Mouse (Mus musculus) CH12.LX (cell line): ENCODE results near the gene Upp2. TPM values are rescaled to one million over a fixed set of nuclear protein-coding genes. Genes with fewer than 3 reads are reported as not detected.

Source experiments
- DNase-seq: peaks from one replicate; pipeline ENCODE4 v3.0.0-alpha.2; 2013; ENCODE audit errors: extremely low read depth
- H3K27ac ChIP-seq: 2 replicates; pipeline ENCODE4 v1.5.1; 2012; ENCODE audit warnings: low read depth, mild to moderate bottlenecking, control low read depth, moderate library complexity; ENCODE audit not compliant: insufficient read depth
- H3K27me3 ChIP-seq: replicated peaks from 2 replicates; pipeline ENCODE3; 2012; ENCODE audit warnings: inconsistent platforms
- H3K36me3 ChIP-seq, 2 experiments: replicated peaks in 1 of 2; 2 replicates each; pipeline versions ENCODE3 to v1.6.1; 2012; ENCODE audit warnings: inconsistent platforms in 1 of 2, low read length in 1 of 2, mild to moderate bottlenecking in 1 of 2, mixed read lengths in 1 of 2, moderate library complexity in 1 of 2; ENCODE audit not compliant: control insufficient read depth in 1 of 2, insufficient read depth in 1 of 2
- H3K4me1 ChIP-seq, 2 experiments: 2 replicates each; pipeline ENCODE4 v1.6.1; 2012; ENCODE audit warnings: inconsistent platforms in 1 of 2, moderate library complexity in 1 of 2; ENCODE audit not compliant: insufficient read depth in 2 of 2, control insufficient read depth in 1 of 2
- H3K4me2 ChIP-seq: 2 replicates; pipeline ENCODE4 v1.6.1; 2012; ENCODE audit warnings: low read depth, mild to moderate bottlenecking, control low read depth; ENCODE audit not compliant: poor library complexity, insufficient read depth, severe bottlenecking
- H3K4me3 ChIP-seq, 3 experiments: fragments of 150-350 bp in 1 of 3; sonication (generic) in 1 of 3; replicated peaks in 1 of 3; 2 replicates each; pipeline versions ENCODE3 to v1.5.1; 2011 to 2012; ENCODE audit warnings: low read depth in 2 of 3, low read length in 2 of 3, mild to moderate bottlenecking in 2 of 3, moderate library complexity in 2 of 3, control low read depth in 1 of 3, improper control_type of control experiment in 1 of 3, inconsistent platforms in 1 of 3, mixed read lengths in 1 of 3; ENCODE audit not compliant: poor library complexity in 1 of 3
- H3K79me2 ChIP-seq: replicated peaks from 2 replicates; pipeline ENCODE4 v1.6.1; 2012; ENCODE audit warnings: mild to moderate bottlenecking, moderate library complexity; ENCODE audit not compliant: control insufficient read depth, poor library complexity, insufficient read depth, severe bottlenecking; ENCODE audit errors: extremely low read depth
- H3K9ac ChIP-seq: 2 replicates; pipeline ENCODE4 v1.6.1; 2012; ENCODE audit warnings: low read depth, mild to moderate bottlenecking, control low read depth, moderate library complexity; ENCODE audit not compliant: insufficient read depth
- H3K9me3 ChIP-seq: replicated peaks from 2 replicates; pipeline ENCODE3; 2012; ENCODE audit warnings: low read length, inconsistent platforms, mixed read lengths
- CHD1 ChIP-seq: IDR thresholded peaks from 2 replicates; pipeline ENCODE4 v1.6.1; 2012; ENCODE audit warnings: low read depth, low read length, improper control_type of control experiment, inconsistent platforms
- CTCF ChIP-seq, 2 experiments: IDR thresholded peaks in 1 of 2; conservative IDR thresholded peaks in 1 of 2; 2 replicates each; pipeline ENCODE4 v1.5.1; 2011 to 2012; ENCODE audit warnings: low read depth in 2 of 2, low read length in 2 of 2, improper control_type of control experiment in 1 of 2, inconsistent platforms in 1 of 2, mild to moderate bottlenecking in 1 of 2, moderate library complexity in 1 of 2
- GABPA ChIP-seq: IDR thresholded peaks from 2 replicates; pipeline ENCODE4 v1.6.1; 2012; ENCODE audit warnings: low read depth, low read length, improper control_type of control experiment, inconsistent platforms; ENCODE audit not compliant: insufficient replicate concordance
- HCFC1 ChIP-seq: IDR thresholded peaks from 2 replicates; pipeline ENCODE4 v1.6.1; 2012; ENCODE audit warnings: low read depth, mild to moderate bottlenecking, inconsistent platforms, low read length, improper control_type of control experiment
- JUN ChIP-seq: IDR thresholded peaks from 2 replicates; pipeline ENCODE4 v1.6.1; 2011; ENCODE audit warnings: low read depth, mild to moderate bottlenecking, low read length, improper control_type of control experiment, moderate library complexity; ENCODE audit not compliant: insufficient read depth
- MAZ ChIP-seq: IDR thresholded peaks from 2 replicates; pipeline ENCODE4 v1.6.1; 2012; ENCODE audit warnings: low read depth, mild to moderate bottlenecking, inconsistent platforms, low read length, improper control_type of control experiment, moderate library complexity
- MYC ChIP-seq: IDR thresholded peaks from 2 replicates; pipeline ENCODE4 v1.6.1; 2011; ENCODE audit warnings: low read depth, mild to moderate bottlenecking, improper control_type of control experiment, low read length
- NELFE ChIP-seq: IDR thresholded peaks from 2 replicates; pipeline ENCODE4 v1.6.1; 2011; ENCODE audit warnings: low read depth, low read length, improper control_type of control experiment
- NRF1 ChIP-seq: IDR thresholded peaks from 2 replicates; pipeline ENCODE4 v1.6.1; 2014; ENCODE audit warnings: low read depth, mild to moderate bottlenecking, inconsistent platforms, low read length, improper control_type of control experiment, moderate library complexity
- RAD21 ChIP-seq: IDR thresholded peaks from 2 replicates; pipeline ENCODE4 v1.6.1; 2011; ENCODE audit warnings: low read depth, mild to moderate bottlenecking, low read length, improper control_type of control experiment, moderate library complexity
- RCOR1 ChIP-seq: conservative IDR thresholded peaks from 2 replicates; pipeline ENCODE4 v1.6.1; 2012; ENCODE audit warnings: low read depth, mild to moderate bottlenecking, inconsistent platforms, low read length, improper control_type of control experiment
- SMC3 ChIP-seq: IDR thresholded peaks from 2 replicates; pipeline ENCODE4 v1.6.1; 2011; ENCODE audit warnings: low read depth, low read length, improper control_type of control experiment
- TCF12 ChIP-seq: IDR thresholded peaks from 2 replicates; pipeline ENCODE4 v1.6.1; 2014; ENCODE audit warnings: low read depth, mild to moderate bottlenecking, inconsistent platforms, low read length, improper control_type of control experiment
- USF2 ChIP-seq: conservative IDR thresholded peaks from 2 replicates; pipeline ENCODE4 v1.6.1; 2011; ENCODE audit warnings: low read depth, low read length, improper control_type of control experiment
- ZNF384 ChIP-seq: IDR thresholded peaks from 2 replicates; pipeline ENCODE4 v1.6.1; 2012; ENCODE audit warnings: low read depth, low read length, improper control_type of control experiment, inconsistent platforms
- dilution Hi-C: fragments of 300-500 bp; cut with MboI; formaldehyde crosslinking; loops from 2 replicates; pipeline ENCODE4 v1.14.3; 2020; ENCODE audit warnings: low sequenced_read_pairs; ENCODE audit not compliant: extremely low pct_unique_long_range_greater_than_20kb, extremely low pct_ligation_motif_present
- in situ Hi-C: fragments of 300-500 bp; cut with MboI; formaldehyde crosslinking; loops from 3 replicates; pipeline ENCODE4 v1.14.3; 2019; ENCODE audit warnings: low sequenced_read_pairs, low pct_ligation_motif_present, low pct_unique_long_range_greater_than_20kb, mixed read lengths
- polyA plus RNA-seq: library from polyadenylated mRNA; unstranded; fragments of >175 nt; gene quantifications from 2 replicates; pipeline ENCODE4 v1.2.1, GENCODE M21; 2012; ENCODE audit warnings: low read depth; ENCODE audit not compliant: insufficient read length
- total RNA-seq, 2 experiments: library from RNA; depleted of rRNA; stranded (reverse); fragments of 300-350 nt in 1 of 2; fragments of >200 nt in 1 of 2; gene quantifications; 2 replicates each; pipeline ENCODE4 v1.2.3; 2012 to 2014

The Upp2 gene
- total and polyA plus RNA-seq, 3 experiments = not detected

- dilution Hi-C loops (no loop called here), in situ Hi-C loops (loop anchor here (10.0 to 25.0 kb wide), 2 partner anchors 190 to 628 kb away; partner anchors contain the start of gene Gm17409)
- no peak overlapping the region for H3K27ac ChIP-seq
- no peak overlapping the region for H3K9ac ChIP-seq
- H3K27me3 ChIP-seq = no peaks in the 10 kb centered on the region
- H3K4me1 ChIP-seq = peaks cover 0 to 3% of the 10 kb centered on the region in 2 experiments; a peak in 1 of 4 replicates
- H3K4me3 ChIP-seq = no peak overlapping the region
- H3K79me2 ChIP-seq = no peaks in the 10 kb centered on the region
- no peaks in the 10 kb centered on the region for H3K36me3 ChIP-seq
- H3K9me3 ChIP-seq = peaks cover 34% of the 10 kb centered on the region
- no peak overlapping the region for H3K4me2 ChIP-seq
- DNase-seq = peak; percentile 33
- TF ChIP-seq SMC3 (peak; percentile 20; the same call in 1 of the 2 replicates), HCFC1 (no peak), CTCF (conservative IDR thresholded peaks at IDR 0.05 in 1 of 2, IDR thresholded peaks at IDR 0.05 in 1 of 2; ENCODE audit: low read depth in 2 of 2, low read length in 2 of 2) (peak; percentile 38 to 41), USF2 (no peak), MYC (no peak), NRF1 (no peak), MAZ (no peak), RCOR1 (no peak), GABPA (no peak), RAD21 (peak; percentile 13)
- TF ChIP-seq, all 38 proteins: peak for 3
Measured at GRCm38 (mm10) chr2:58665081-58665814, 98.2 kb downstream of the Upp2 start.

DNA sequence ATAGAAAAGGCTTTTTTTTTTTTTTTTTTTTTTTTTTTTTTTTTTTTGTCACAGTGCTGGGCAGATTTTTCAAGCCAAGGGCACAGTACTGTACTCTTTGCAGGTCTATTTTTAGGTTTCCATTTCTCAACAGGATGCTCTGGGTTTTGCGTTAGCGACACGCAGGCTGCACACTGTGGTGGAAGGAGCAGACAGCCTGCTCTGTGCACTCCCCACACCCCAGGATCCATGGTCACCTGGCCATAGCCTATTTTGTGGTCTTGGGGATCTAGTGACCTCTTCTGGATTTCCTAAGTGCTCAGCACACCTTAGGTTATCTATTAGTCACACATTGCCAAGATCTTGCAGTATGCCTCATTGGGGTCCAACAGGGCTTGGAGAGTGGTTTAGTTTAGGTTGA lies 100.2 kb downstream of the Upp2 start:
- Histone ChIP-seq H3K36me3 (no peaks in the 10 kb centered on the region), H3K4me2 (no peak overlapping the region), H3K27me3 (no peaks in the 10 kb centered on the region), H3K79me2 (no peaks in the 10 kb centered on the region), H3K4me1 (peaks cover 0 to 3% of the 10 kb centered on the region in 2 experiments; a peak in 1 of 4 replicates), H3K27ac (no peak overlapping the region), H3K9me3 (peaks cover 23% of the 10 kb centered on the region), H3K4me3 (no peak overlapping the region), H3K9ac (no peak overlapping the region)
- dilution Hi-C loops = no loop called here
- TF ChIP-seq CTCF (conservative IDR thresholded peaks at IDR 0.05 in 1 of 2, IDR thresholded peaks at IDR 0.05 in 1 of 2; ENCODE audit: low read depth in 2 of 2, low read length in 2 of 2) (no peak), MYC (no peak), NELFE (no peak), JUN (no peak), CHD1 (no peak), TCF12 (no peak), ZNF384 (no peak)
- in situ Hi-C loops = loop anchor here (10.0 to 25.0 kb wide), 2 partner anchors 192 to 630 kb away; partner anchors contain the start of gene Gm17409
- no peak for DNase-seq
